Mouse (Mus musculus) bone marrow, adult 2 months (tissue): ENCODE data around the gene Phc1.

Source experiments
- CTCF ChIP-seq: fragments of 200-500 bp; IDR thresholded peaks from 2 replicates; pipeline ENCODE4 v1.5.1; 2011; ENCODE audit warnings: low read length, control low read depth; ENCODE audit not compliant: control insufficient read depth, insufficient read depth
- POLR2A ChIP-seq: fragments of 200-500 bp; IDR thresholded peaks from 2 replicates; pipeline ENCODE4 v1.6.1; 2011; ENCODE audit warnings: low read depth, mild to moderate bottlenecking, control low read depth, low read length, borderline replicate concordance; ENCODE audit not compliant: control insufficient read depth

GRCm38 (mm10) chr6:122384886-122385285 lies 44.5 kb upstream of the Phc1 start:
- TF ChIP-seq CTCF: no peak
- no peak for TF ChIP-seq POLR2A
